Mouse (Mus musculus) retina, embryonic 14.5 days (tissue): ENCODE data around the gene Shoc2.
"Not testable (repeated sequence)": the region's sequence is repeated elsewhere in the genome, so short reads cannot be mapped to it uniquely, and the experiment has no call there.

Experiments used
- DNase-seq: peaks from one replicate; pipeline ENCODE4 v3.0.0-alpha.2; 2015; ENCODE audit warnings: low spot score

Gene Shoc2

GRCm38 (mm10) chr19:53943802-53944785 is at the start of gene Shoc2, which contains the start of gene Bbip1:
Shoc2 (plus strand) TSS chr19:53944306.
Bbip1 (minus strand) TSS chr19:53944627.
- peak; percentile 99 for DNase-seq

DNA sequence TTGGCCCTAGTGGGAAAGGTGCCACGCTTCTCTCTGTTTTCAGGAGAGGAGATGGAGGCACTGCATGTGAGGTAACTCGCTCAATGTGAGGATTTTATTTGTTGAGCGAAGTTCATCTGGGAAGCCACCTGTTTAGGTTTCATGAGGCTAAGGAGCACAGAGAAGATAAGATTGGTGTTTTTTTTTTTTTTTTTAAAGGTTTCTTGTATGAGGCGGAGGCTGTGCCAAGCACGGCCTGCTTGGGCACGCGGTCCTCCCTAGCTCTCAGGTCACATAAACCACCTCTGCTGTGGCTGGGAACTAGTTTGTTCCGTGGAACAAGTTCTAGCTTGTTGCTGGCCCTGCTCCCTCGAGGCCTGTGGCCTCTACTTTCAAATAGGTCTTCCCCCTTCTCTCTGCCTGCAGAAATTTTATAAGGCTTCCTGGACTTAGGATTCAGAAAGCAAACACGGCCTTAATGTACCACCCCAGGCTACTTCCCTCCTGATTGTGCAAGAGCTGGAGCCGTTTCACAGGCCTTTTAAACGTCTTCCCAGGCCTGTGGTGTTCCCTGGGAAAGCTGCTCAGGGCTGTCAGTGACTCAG is 49.5 kb upstream of the Shoc2 start:
- DNase-seq, result no peak

DNA sequence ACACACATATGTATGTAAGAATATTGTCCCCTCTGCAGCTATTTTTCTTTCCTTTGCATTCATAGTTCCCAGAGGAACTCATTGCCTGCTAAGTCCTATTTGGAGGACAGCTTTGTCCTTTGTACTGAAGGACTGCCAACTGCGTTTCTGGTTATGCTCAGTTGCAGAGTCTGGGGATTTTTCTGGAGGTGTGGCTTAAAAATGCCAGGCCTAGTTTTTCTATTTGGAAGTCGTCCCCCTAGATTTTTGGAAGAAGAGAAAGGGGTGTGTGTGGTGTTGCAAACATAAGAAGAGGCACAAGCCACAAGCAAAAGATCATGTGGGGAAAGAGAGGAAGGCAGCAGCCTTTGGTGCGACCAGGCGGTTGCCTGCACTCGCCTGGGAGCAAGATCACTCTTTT is 46.1 kb upstream of the Shoc2 start:
- DNase-seq, result no peak

DNA sequence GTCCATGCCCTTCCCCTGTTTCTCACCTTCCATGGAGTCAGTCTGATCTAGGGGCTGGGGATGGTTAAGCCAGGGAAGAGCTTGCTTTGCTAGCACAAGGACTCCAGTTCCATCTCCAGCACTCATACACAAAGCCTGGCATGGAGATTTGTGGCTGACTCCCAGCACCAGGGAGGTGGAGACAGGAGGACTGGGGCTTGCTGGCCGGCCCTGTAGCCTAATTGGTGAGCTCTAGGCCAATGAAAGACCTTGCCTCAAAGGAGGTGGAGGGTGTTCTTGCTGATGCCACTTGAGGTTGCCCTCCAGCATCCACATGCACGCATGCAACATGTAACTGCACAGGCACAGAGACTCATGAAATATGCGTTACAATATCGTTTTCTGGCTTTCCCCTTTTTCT is 45.6 kb upstream of the Shoc2 start:
- no peak for DNase-seq

GRCm38 (mm10) chr19:53898970-53899900 is 44.9 kb upstream of the Shoc2 start:
- DNase-seq, result no peak

GRCm38 (mm10) chr19:53899941-53900610 is 44.0 kb upstream of the Shoc2 start:
- DNase-seq, result no peak

GRCm38 (mm10) chr19:53901931-53902738 is 42.0 kb upstream of the Shoc2 start:
- no peak for DNase-seq

DNA sequence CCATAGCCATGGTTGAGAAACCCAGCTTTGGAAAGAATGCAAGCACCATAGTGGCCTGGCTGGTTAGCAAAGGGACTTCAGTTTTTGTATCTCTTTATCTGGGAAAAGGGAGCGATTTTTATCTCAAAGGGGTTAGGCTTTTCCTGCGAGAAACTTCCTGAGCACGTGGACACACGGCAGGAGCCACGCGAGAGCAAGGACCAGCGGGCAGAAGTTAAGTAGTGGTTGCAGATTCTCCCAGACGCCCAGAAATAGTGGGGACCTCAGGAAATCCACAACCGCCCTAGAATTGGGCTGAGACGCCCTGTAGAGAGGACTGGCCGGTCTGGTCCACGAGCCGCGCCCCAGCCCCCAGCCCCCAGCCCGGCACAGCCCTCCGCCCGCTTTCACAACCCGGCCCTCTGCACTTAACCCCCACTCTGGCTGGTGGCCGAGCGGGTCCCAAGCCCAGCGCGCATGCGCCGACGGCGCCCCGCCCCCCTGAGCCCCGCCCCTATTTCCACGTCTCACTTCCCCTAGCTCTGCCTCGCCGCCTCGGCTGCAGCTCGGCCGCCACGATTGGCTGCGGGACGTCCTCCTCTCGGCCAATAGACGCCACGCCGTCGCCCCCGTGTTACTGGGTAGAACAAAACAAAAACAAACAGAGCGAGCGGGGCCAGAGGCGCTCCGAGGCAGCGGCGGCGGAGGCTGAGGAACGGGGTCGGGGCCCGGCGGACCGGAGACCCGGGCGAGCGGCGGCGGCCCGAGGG is 41.2 kb upstream of the Shoc2 start:
- peak; percentile 98 for DNase-seq

DNA sequence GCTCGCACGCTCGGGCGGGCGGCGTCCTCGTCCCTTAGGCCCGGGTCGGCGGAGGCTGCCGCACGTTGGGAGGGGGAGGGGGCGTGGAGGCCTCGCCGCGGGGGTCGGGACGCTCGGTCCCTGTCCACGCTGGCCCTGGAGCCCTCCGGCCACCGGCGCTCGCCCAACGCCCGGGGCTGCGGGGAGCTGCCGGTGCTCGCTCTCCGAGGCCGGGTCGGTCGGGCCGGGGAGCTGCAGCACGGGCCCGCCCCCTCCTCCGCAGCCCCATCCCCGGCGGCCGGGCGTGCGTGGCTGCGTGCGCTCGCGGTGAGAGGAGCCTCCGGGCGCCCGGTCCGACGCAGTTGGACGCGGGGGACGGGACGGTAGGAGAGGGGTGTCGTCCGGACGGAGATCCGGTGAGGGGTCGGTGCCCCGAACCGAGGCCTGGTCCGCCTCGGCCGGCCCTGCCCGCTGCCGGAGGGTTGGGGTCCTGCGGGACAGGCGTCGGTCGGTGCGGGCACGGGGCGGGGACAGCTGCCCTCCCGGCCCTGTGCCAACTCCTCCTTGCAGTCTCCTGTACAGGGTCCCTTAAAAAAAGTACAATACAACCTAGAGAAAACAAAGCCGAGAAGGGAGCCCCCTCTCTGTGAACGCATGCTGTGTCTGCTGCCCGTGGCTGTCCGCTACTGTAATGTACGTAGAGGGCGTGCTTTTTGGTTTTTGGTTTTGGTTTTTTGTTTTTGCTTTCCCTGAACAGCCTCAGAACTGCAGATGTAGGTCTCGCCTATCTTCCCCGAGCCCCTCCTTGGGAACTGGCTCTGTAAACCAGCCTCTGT is 40.4 kb upstream of the Shoc2 start:
- DNase-seq, result peak; percentile 66

DNA sequence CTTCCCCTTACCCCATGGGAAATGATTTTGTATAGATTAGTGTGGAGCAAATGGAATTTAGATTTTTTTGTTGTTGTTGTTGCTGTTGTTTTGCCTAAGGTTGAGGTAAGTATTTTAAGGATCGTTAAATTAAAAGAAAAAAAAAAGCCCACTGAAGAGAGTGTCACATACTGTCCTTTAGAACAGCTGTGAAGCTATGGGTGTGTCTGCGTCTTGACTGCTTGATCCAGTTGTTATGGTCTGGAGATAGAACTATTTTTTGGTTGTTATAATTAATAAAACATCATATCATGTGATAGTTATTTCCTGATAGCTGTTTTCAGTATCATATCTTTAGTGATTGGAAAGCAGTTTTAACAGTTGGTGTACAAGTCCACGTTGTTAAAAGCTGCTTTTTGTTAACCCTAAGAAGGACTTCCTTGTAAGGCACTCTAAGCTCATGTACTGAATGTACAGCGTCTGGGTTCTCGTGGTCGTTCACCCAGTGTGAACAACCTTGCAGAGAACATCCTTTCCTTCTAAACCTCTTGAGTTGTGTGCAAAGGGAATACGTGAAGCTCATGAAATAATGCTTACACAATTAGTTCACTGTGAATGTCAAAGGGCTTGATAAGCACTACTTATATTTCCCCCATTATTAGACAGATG is 39.1 kb upstream of the Shoc2 start:
- DNase-seq, result no peak

GRCm38 (mm10) chr19:53906033-53906702 is 37.9 kb upstream of the Shoc2 start:
- DNase-seq, result no peak

- not testable (repeated sequence) for DNase-seq
Observed at GRCm38 (mm10) chr19:53906703-53907070, 37.4 kb upstream of the Shoc2 start.

- DNase-seq, result no peak
Observed at GRCm38 (mm10) chr19:53914950-53915349, 29.2 kb upstream of the Shoc2 start.

DNA sequence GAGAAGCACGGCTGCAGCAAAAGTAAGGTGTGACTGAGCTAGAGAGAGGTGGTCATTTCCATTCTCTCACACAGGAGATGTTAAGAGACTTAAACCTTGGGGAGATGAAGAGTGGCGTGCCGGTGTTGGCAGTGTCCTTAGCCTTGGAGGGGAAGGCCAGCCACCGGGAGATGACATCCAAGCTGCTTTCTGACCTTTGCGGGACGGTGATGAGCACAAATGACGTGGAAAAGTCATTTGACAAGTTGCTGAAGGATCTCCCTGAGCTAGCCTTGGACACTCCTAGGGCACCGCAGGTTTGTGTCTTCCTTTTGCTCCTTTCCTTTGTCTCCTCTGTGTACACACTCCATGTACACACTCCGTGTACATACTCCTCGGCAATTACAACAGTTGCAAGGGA is 24.6 kb upstream of the Shoc2 start:
- DNase-seq, result no peak

- DNase-seq, result not testable (repeated sequence)
Observed at GRCm38 (mm10) chr19:53921996-53922395, 22.1 kb upstream of the Shoc2 start.

DNA sequence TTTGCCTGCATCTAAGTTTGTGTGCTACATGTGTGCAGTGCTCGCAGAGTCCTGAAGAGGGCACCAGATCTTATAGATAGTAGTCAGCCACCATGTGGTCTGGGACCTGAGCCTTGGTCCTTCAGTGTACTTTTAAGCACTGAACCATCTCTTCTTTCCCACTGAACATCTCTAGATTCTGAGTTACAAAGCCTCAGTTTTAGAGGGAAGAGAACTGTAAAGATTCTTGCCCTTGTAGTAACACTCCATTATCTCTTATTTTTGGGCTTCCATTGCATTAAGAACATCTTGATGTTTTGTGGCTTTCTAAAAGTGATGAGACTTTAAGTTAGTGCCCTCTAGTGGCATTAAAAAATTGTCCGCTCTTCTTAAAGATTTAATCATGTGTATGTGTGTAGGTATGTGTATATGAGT is 18.8 kb upstream of the Shoc2 start:
- DNase-seq, result peak; percentile 78

- no peak for DNase-seq
Observed at GRCm38 (mm10) chr19:53926705-53927104, 17.4 kb upstream of the Shoc2 start.

- no peak for DNase-seq
Observed at GRCm38 (mm10) chr19:53929218-53929617, 14.9 kb upstream of the Shoc2 start.
